ENCODE assay signal across 1 mouse cellular context in the genomic region with DNA sequence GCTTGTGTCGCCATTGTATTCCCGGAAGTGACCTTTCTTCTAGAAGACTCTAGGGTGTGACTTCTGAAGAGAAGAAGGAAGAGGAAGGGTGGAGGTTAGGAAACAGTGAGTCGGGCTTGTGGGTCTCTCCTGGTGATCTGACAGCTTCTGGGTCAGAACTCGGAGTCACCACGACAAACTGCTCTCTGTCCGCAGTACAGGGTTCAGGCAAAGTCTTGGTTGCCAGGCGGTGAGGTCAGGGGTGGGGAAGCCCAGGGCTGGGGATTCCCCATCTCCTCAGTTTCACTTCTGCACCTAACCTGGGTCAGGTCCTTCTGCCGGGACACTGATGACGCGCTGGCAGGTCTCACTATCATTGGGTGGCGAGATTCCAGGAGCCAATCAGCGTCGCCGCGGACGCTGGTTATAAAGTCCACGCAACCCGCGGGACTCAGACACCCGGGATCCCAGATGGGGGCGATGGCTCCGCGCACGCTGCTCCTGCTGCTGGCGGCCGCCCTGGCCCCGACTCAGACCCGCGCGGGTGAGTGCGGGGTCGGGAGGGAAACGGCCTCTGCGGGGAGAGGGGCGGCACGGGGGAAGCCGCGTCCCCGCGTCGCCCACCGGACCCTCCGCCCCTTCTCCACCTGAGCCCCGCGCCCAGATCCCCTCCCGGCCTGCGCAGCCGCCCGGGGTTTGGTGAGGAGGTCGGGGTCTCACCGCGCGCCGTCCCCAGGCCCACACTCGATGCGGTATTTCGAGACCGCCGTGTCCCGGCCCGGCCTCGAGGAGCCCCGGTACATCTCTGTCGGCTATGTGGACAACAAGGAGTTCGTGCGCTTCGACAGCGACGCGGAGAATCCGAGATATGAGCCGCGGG.
A peak's percentile ranks its signal among the peaks of the same experiment; 100 is the strongest.
TF ChIP-seq lines count a peak whose summit lies in the region.

A gene (plus strand): TSS at position 67 of the 859 bp plus-strand sequence.

TF ChIP-seq in CH12.LX, 34 proteins besides CTCF, POLR2A, EP300 and RAD21 (continued from another document):
- TF ChIP-seq POLR2AphosphoS2 (IDR thresholded peaks at IDR 0.05; ENCODE audit: low read depth, low read length) (peak; percentile 99), MYC (IDR thresholded peaks at IDR 0.05; ENCODE audit: low read depth, low read length) (peak; percentile 96), MAX (IDR thresholded peaks at IDR 0.05; ENCODE audit: low read length) (peak; percentile 87), ZMIZ1 (IDR thresholded peaks at IDR 0.05; ENCODE audit: low read depth, low read length) (peak; percentile 99), CHD1 (IDR thresholded peaks at IDR 0.05; ENCODE audit: low read depth, low read length) (0 out of 2 replicates have a peak, but pooled peaks have one; percentile 44), JUN (IDR thresholded peaks at IDR 0.05; ENCODE audit: insufficient read depth, low read depth, low read length) (peak; percentile 73; the same call in 1 of the 2 replicates), CHD2 (IDR thresholded peaks at IDR 0.05; ENCODE audit: low read length) (peak; percentile 99), MAFK (IDR thresholded peaks at IDR 0.05; ENCODE audit: insufficient replicate concordance, low read length) (0 out of 2 replicates have a peak, but pooled peaks have one; percentile 30), ZC3H11A (IDR thresholded peaks at IDR 0.05; ENCODE audit: low read depth, low read length) (no peak), SMC3 (IDR thresholded peaks at IDR 0.05; ENCODE audit: low read depth, low read length) (no peak), MEF2A (IDR thresholded peaks at IDR 0.05; ENCODE audit: borderline replicate concordance, low read depth, low read length) (peak; percentile 83), ZNF384 (IDR thresholded peaks at IDR 0.05; ENCODE audit: low read depth, low read length) (0 out of 2 replicates have a peak, but pooled peaks have one; percentile 1), BHLHE40 (IDR thresholded peaks at IDR 0.05; ENCODE audit: low read depth, low read length) (peak; percentile 67), USF2 (conservative IDR thresholded peaks at IDR 0.05; ENCODE audit: low read depth, low read length) (no peak), TCF12 (IDR thresholded peaks at IDR 0.05; ENCODE audit: low read depth, low read length) (peak; percentile 91), IRF4 (IDR thresholded peaks at IDR 0.05; ENCODE audit: low read depth, low read length) (peak; percentile 98), RCOR1 (conservative IDR thresholded peaks at IDR 0.05; ENCODE audit: low read depth, low read length) (peak; percentile 83)
